Mouse (Mus musculus): ENCODE data around the gene Unc5a. TPM values are rescaled to one million over a fixed set of nuclear protein-coding genes. Genes with fewer than 3 reads are reported as not detected.

The Unc5a gene
- total RNA-seq, 1 experiment = 0.31 TPM

DNA sequence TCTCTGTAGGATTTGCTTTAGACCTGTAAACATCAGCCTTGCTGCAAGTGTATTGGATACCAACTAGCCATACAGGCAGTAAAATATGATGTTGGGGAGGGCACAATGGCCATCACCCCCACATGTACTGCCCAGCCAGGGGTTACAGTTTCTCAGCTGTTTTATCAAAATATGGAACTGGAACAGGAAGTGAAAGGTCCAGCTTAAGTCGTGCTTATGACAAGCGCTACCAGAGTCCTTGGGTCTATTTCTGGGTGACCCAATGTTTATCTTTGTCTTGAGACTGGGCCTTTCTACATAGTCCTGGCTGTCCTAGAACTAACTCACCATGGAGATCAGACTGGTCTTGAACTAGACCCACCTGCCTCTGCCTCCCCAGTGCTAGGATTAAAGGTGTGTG is 75.0 kb downstream of the Unc5a start:
- no peak for DNase-seq (ENCODE audit: low read depth, low spot score)
- peaks cover 2 to 11% of the 10 kb centered on the region in 2 experiments; a peak in 2 of 4 replicates for H3K4me1 ChIP-seq (ENCODE audit: control insufficient read depth in 2 of 2, insufficient read depth in 2 of 2, low read length in 2 of 2, poor library complexity in 1 of 2)
- H3K36me3 ChIP-seq (ENCODE audit: control insufficient read depth, insufficient read depth, low read length, poor library complexity, severe bottlenecking) = no peaks in the 10 kb centered on the region; the same call in 1 of the 2 replicates
- TF ChIP-seq CHD2 (IDR thresholded peaks at IDR 0.05; ENCODE audit: low read depth, low read length) = no peak
- no peak for TF ChIP-seq HCFC1 (IDR thresholded peaks at IDR 0.05; ENCODE audit: borderline replicate concordance, insufficient read depth, low read length)
- TF ChIP-seq ZC3H11A (IDR thresholded peaks at IDR 0.05; ENCODE audit: borderline replicate concordance, low read depth, low read length) = no peak
- no peak for TF ChIP-seq MAFK (IDR thresholded peaks at IDR 0.05; ENCODE audit: insufficient read depth, low read depth, low read length)
- no peak overlapping the region for H3K9ac ChIP-seq (ENCODE audit: insufficient read depth, low read depth, low read length, poor library complexity, severe bottlenecking)
- no peaks in the 10 kb centered on the region for H3K9me3 ChIP-seq (ENCODE audit: control insufficient read depth, insufficient read depth, low read depth, low read length)
- no peak overlapping the region for H3K4me3 ChIP-seq (ENCODE audit: insufficient read depth in 1 of 2, low read depth in 1 of 2, low read length in 2 of 2, poor library complexity in 1 of 2, severe bottlenecking in 1 of 2)
- in situ Hi-C loops (cut with MboI; ENCODE audit: low sequenced_read_pairs in 2 of 2, unreplicated experiment in 2 of 2) = no loop called here
- no peak overlapping the region for H3K27ac ChIP-seq (ENCODE audit: insufficient read depth, low read depth, low read length, poor library complexity, severe bottlenecking)

DNA sequence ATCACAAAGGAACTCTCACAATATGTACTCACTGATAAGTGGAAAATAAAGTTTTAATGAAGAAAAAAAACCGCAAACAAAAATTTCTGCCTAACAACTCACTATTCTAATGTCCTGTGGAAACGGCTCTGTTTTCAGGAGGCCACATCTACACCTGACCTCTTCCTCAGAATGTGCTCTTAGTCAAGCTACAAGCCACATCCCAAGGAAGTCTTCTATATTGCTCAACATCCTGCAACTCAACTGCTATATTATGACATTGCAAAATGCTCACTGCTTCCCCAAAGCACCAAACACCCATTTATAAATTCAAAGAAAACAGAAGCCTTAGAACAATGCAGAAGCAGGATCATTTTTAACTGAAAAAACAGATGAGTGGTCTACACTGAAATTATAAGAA is 90.8 kb downstream of the Unc5a start:
- H3K4me3 ChIP-seq (ENCODE audit: insufficient read depth in 1 of 2, low read depth in 1 of 2, low read length in 2 of 2, poor library complexity in 1 of 2, severe bottlenecking in 1 of 2) = no peak overlapping the region

DNA sequence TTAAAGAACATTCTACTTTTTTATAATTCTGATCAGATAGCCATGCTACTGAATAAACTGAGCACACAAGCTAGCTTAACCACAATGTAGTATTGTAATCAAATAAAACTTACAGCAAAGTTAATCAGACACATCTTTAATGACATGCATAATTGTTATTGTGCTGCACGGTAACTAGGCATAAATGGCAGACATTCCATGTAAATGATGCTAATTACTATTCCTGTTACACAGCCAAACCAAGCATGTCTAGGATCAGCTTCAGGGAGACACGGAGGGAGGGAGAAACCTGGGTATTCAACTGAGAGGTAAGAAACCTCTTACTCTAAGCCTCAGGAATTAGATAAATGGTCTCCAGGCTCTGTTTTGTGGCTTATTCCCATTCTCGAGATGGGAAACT is 98.5 kb downstream of the Unc5a start:
- Histone ChIP-seq H3K4me3 (ENCODE audit: insufficient read depth in 1 of 2, low read depth in 1 of 2, low read length in 2 of 2, poor library complexity in 1 of 2, severe bottlenecking in 1 of 2) (no peak overlapping the region), H3K4me1 (ENCODE audit: control insufficient read depth in 2 of 2, insufficient read depth in 2 of 2, low read length in 2 of 2, poor library complexity in 1 of 2) (no peaks in the 10 kb centered on the region), H3K36me3 (ENCODE audit: control insufficient read depth, insufficient read depth, low read length, poor library complexity, severe bottlenecking) (0 out of 2 replicates have a peak, but pooled peaks cover 2% of the 10 kb centered on the region), H3K27ac (ENCODE audit: insufficient read depth, low read depth, low read length, poor library complexity, severe bottlenecking) (no peak overlapping the region), H3K9me3 (ENCODE audit: control insufficient read depth, insufficient read depth, low read depth, low read length) (no peaks in the 10 kb centered on the region), H3K9ac (ENCODE audit: insufficient read depth, low read depth, low read length, poor library complexity, severe bottlenecking) (no peak overlapping the region)
- in situ Hi-C loops (cut with MboI; ENCODE audit: low sequenced_read_pairs in 2 of 2, unreplicated experiment in 2 of 2) = loop anchor here in 1 of 2 experiments (10.0 kb wide), 1 partner anchor 243 kb away; no protein-coding TSS in a partner anchor
- DNase-seq (ENCODE audit: low read depth, low spot score) = no peak
- TF ChIP-seq ZNF384 (IDR thresholded peaks at IDR 0.05; ENCODE audit: low read depth, low read length) (no peak), MAFK (IDR thresholded peaks at IDR 0.05; ENCODE audit: insufficient read depth, low read depth, low read length) (no peak), CHD2 (IDR thresholded peaks at IDR 0.05; ENCODE audit: low read depth, low read length) (no peak), ZC3H11A (IDR thresholded peaks at IDR 0.05; ENCODE audit: borderline replicate concordance, low read depth, low read length) (no peak), HCFC1 (IDR thresholded peaks at IDR 0.05; ENCODE audit: borderline replicate concordance, insufficient read depth, low read length) (no peak)

More for the DNA sequence above, 90.8 kb downstream of the Unc5a start:
- Histone ChIP-seq H3K36me3 (ENCODE audit: control insufficient read depth, insufficient read depth, low read length, poor library complexity, severe bottlenecking) (no peaks in the 10 kb centered on the region), H3K4me1 (ENCODE audit: control insufficient read depth in 2 of 2, insufficient read depth in 2 of 2, low read length in 2 of 2, poor library complexity in 1 of 2) (no peaks in the 10 kb centered on the region), H3K9me3 (ENCODE audit: control insufficient read depth, insufficient read depth, low read depth, low read length) (no peaks in the 10 kb centered on the region), H3K9ac (ENCODE audit: insufficient read depth, low read depth, low read length, poor library complexity, severe bottlenecking) (no peak overlapping the region), H3K27ac (ENCODE audit: insufficient read depth, low read depth, low read length, poor library complexity, severe bottlenecking) (no peak overlapping the region)
- in situ Hi-C loops (cut with MboI; ENCODE audit: low sequenced_read_pairs in 2 of 2, unreplicated experiment in 2 of 2) = loop anchor here in 1 of 2 experiments (10.0 kb wide), 1 partner anchor 235 kb away; no protein-coding TSS in a partner anchor
- TF ChIP-seq ZNF384 (IDR thresholded peaks at IDR 0.05; ENCODE audit: low read depth, low read length) (no peak), ZC3H11A (IDR thresholded peaks at IDR 0.05; ENCODE audit: borderline replicate concordance, low read depth, low read length) (no peak), HCFC1 (IDR thresholded peaks at IDR 0.05; ENCODE audit: borderline replicate concordance, insufficient read depth, low read length) (no peak), CHD2 (IDR thresholded peaks at IDR 0.05; ENCODE audit: low read depth, low read length) (no peak), MAFK (IDR thresholded peaks at IDR 0.05; ENCODE audit: insufficient read depth, low read depth, low read length) (no peak)
- DNase-seq (ENCODE audit: low read depth, low spot score) = no peak

Other genes starting within 250 kb of the Unc5a start
- gene Cdhr2, start 247.9 kb upstream of the Unc5a start, total RNA-seq (2012; rRNA removed) = 0.31 and 0.69 TPM in 2 replicates
- 0.37 and 0.58 TPM in 2 replicates for gene Gprin1, start 199.5 kb upstream of the Unc5a start, total RNA-seq (2012; rRNA removed)
- gene Sncb, start 182.8 kb upstream of the Unc5a start, total RNA-seq (2012; rRNA removed) = 0.16 TPM in 1 of 2 replicates, not detected in the other
- 0.37 and 0.54 TPM in 2 replicates for gene Eif4e1b, start 165.4 kb upstream of the Unc5a start, total RNA-seq (2012; rRNA removed)
- 9.8 and 10.4 TPM in 2 replicates for gene Tspan17, start 160.0 kb upstream of the Unc5a start, total RNA-seq (2012; rRNA removed)
- gene Hk3, start 72.0 kb downstream of the Unc5a start, total RNA-seq (2012; rRNA removed) = 0.04 and 0.05 TPM in 2 replicates
- 70.9 and 77.6 TPM in 2 replicates for gene Uimc1, start 150.9 kb downstream of the Unc5a start, total RNA-seq (2012; rRNA removed)
- gene Zfp346, start 155.9 kb downstream of the Unc5a start, total RNA-seq (2012; rRNA removed) = 33.9 and 36.0 TPM in 2 replicates
- not detected in 2 replicates for gene Gm17617, start 184.1 kb downstream of the Unc5a start, total RNA-seq (2012; rRNA removed)
- 1.8 and 2.4 TPM in 2 replicates for gene Fgfr4, start 203.2 kb downstream of the Unc5a start, total RNA-seq (2012; rRNA removed)